Mouse (Mus musculus): ENCODE data around the gene Lyve1. TPM values are rescaled to one million over a fixed set of nuclear protein-coding genes. Genes with fewer than 3 reads are reported as not detected.

Lyve1 gene
- polyA plus RNA-seq, 2 experiments: 18.3 to 22.7 TPM

DNA sequence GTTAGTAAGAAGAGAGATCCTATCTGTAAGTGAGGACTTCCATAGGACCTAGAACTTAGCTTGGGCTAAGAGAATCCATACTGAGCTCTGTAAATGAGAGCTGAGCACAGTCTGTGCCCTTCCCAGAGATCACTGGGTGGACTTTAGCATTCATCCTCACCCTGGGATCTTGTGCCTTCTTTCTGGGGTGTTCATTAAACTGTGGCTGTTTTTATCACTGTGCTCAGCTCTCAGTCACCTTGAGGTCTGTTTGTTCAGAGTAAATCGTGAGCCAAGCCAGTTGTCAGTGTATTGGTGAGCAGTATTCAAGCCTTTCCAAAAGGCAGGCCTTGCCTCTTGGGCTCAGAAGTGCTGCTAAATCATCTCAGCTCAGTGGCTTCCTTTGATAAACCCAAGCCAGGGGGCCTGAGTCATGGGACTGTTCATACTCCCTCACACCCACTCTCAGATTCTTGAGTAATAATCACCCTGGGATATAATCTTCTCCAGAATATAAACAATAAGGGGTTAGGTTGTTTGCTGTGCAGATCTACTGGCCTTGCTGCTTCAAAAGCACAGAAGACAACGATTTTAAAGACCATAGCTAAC lies 18.8 kb upstream of the Lyve1 start:
- peaks cover 3 to 31% of the 10 kb centered on the region in 2 experiments; a peak in 3 of 4 replicates for H3K4me1 ChIP-seq (replicated peaks; ENCODE audit: control insufficient read depth in 2 of 2, insufficient read depth in 2 of 2, low read length in 1 of 2)
- 47% methylated on average over 2 of the region's 2 CpGs for WGBS (ENCODE audit: insufficient replicate concordance)
- ATAC-seq (ENCODE audit: insufficient read depth): no peak

DNA sequence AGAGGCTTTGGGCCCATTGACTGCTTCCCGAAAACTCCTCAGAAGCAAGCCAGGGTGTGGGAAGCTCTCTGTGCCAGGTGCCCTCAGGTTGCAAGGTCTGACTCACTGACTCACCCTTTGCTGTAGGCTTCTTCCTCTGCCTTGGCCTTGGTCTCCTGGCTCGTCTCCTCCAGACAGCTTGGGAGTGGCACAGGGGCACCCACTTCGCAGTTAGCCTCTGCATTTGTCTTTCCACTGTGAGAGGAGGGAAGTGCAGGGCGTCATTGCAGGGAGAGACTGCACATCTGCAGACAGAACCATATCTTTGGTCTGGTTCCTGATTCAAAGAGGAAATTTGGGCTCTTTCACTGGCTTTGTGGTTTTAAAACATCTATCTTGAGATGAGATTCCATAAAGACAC lies 15.0 kb upstream of the Lyve1 start:
- WGBS (ENCODE audit: insufficient replicate concordance): 47% methylated on average over 4 of the region's 4 CpGs
- H3K9ac ChIP-seq (replicated peaks): no peak overlapping the region

More for the DNA sequence above, 18.8 kb upstream of the Lyve1 start:
- TF ChIP-seq CTCF (IDR thresholded peaks at IDR 0.05; ENCODE audit: low read depth): no peak
- TF ChIP-seq EP300 (IDR thresholded peaks at IDR 0.05; ENCODE audit: low read depth): no peak
- H3K9me3 ChIP-seq (ENCODE audit: control insufficient read depth, low read length): no peaks in the 10 kb centered on the region
- peak overlapping the region; percentile 20; the same call in 1 of the 2 replicates for H3K27ac ChIP-seq
- DNase-seq (ENCODE audit: low read depth in 3 of 3, low spot score in 3 of 3): no peak
- H3K27me3 ChIP-seq (ENCODE audit: control insufficient read depth, insufficient read depth, low read length): no peaks in the 10 kb centered on the region
- no peak overlapping the region for H3K4me2 ChIP-seq (ENCODE audit: low read depth)
- no peaks in the 10 kb centered on the region for H3K36me3 ChIP-seq (replicated peaks; ENCODE audit: control insufficient read depth, insufficient read depth, low read depth)
- H3K9ac ChIP-seq (replicated peaks): no peak overlapping the region
- H3K4me3 ChIP-seq (ENCODE audit: insufficient read depth in 1 of 2, low read depth in 2 of 2, low read length in 2 of 2): no peak overlapping the region

DNA sequence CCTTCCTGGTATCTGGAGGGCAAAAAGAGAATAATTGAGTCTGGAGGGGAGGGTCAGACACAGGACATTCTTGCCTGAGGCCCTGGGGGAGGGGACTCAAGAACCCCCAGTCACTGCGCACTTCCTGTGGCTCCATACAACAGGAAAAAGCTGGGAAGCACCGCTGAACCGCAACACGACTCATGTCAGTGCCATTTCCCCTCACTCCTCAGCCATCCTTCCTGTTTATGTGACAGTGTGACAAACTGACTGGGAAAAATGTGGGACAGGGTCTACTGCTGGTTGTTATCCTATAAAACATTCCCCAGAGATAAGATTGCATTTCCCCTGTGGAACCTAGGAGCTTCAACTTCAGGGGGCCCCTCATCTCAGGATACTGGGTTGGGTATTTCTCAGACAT lies 13.9 kb upstream of the Lyve1 start:
- no peak for DNase-seq (ENCODE audit: low read depth in 3 of 3, low spot score in 3 of 3)
- Histone ChIP-seq H3K9me3 (ENCODE audit: control insufficient read depth, low read length) (no peaks in the 10 kb centered on the region), H3K27me3 (ENCODE audit: control insufficient read depth, insufficient read depth, low read length) (no peaks in the 10 kb centered on the region), H3K4me2 (ENCODE audit: low read depth) (no peak overlapping the region), H3K27ac (no peak overlapping the region), H3K36me3 (replicated peaks; ENCODE audit: control insufficient read depth, insufficient read depth, low read depth) (no peaks in the 10 kb centered on the region), H3K4me3 (ENCODE audit: insufficient read depth in 1 of 2, low read depth in 2 of 2, low read length in 2 of 2) (no peak overlapping the region), H3K9ac (replicated peaks) (no peak overlapping the region), H3K4me1 (replicated peaks; ENCODE audit: control insufficient read depth in 2 of 2, insufficient read depth in 2 of 2, low read length in 1 of 2) (peaks cover 2 to 33% of the 10 kb centered on the region in 2 experiments; a peak in 3 of 4 replicates)
- 18% methylated on average over 4 of the region's 4 CpGs for WGBS (ENCODE audit: insufficient replicate concordance)
- ATAC-seq (ENCODE audit: insufficient read depth): peak; percentile 38; the same call in 1 of the 2 replicates
- no peak for TF ChIP-seq CTCF (IDR thresholded peaks at IDR 0.05; ENCODE audit: low read depth)
- no peak for TF ChIP-seq EP300 (IDR thresholded peaks at IDR 0.05; ENCODE audit: low read depth)

More for the DNA sequence above, 15.0 kb upstream of the Lyve1 start:
- no peaks in the 10 kb centered on the region for H3K36me3 ChIP-seq (replicated peaks; ENCODE audit: control insufficient read depth, insufficient read depth, low read depth)
- ATAC-seq (ENCODE audit: insufficient read depth) (no peak), DNase-seq (ENCODE audit: low read depth in 3 of 3, low spot score in 3 of 3) (no peak)
- no peak overlapping the region for H3K4me2 ChIP-seq (ENCODE audit: low read depth)
- peaks cover 5 to 37% of the 10 kb centered on the region in 2 experiments; a peak in 3 of 4 replicates for H3K4me1 ChIP-seq (replicated peaks; ENCODE audit: control insufficient read depth in 2 of 2, insufficient read depth in 2 of 2, low read length in 1 of 2)
- H3K4me3 ChIP-seq (ENCODE audit: insufficient read depth in 1 of 2, low read depth in 2 of 2, low read length in 2 of 2): no peak overlapping the region
- TF ChIP-seq CTCF (IDR thresholded peaks at IDR 0.05; ENCODE audit: low read depth) (no peak), EP300 (IDR thresholded peaks at IDR 0.05; ENCODE audit: low read depth) (no peak)
- H3K27ac ChIP-seq: no peak overlapping the region
- H3K27me3 ChIP-seq (ENCODE audit: control insufficient read depth, insufficient read depth, low read length): no peaks in the 10 kb centered on the region
- no peaks in the 10 kb centered on the region for H3K9me3 ChIP-seq (ENCODE audit: control insufficient read depth, low read length)

DNA sequence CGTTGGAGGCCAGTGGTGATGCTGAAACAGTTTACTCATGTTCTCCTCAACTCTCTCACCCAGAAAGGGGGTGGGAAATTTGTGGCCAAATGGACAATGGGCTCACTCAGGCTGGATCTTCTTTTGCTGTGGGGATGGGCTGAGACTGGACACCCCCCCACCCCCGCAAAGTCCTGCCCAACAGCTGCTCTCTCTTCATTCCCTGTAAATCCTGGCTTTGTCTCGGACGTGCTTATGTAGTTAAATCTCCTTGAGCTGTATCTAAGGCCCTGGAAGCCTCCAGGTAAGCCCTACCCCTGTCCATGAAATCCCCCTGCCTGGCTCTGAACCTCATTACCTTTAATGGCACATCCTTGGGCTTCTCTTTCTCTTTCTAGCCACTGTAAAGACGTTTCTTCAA lies 5.8 kb upstream of the Lyve1 start:
- no peaks in the 10 kb centered on the region for H3K9me3 ChIP-seq (ENCODE audit: control insufficient read depth, low read length)
- TF ChIP-seq CTCF (IDR thresholded peaks at IDR 0.05; ENCODE audit: low read depth): no peak
- TF ChIP-seq EP300 (IDR thresholded peaks at IDR 0.05; ENCODE audit: low read depth): no peak
- no peak overlapping the region for H3K4me2 ChIP-seq (ENCODE audit: low read depth)
- no peaks in the 10 kb centered on the region for H3K27me3 ChIP-seq (ENCODE audit: control insufficient read depth, insufficient read depth, low read length)
- no peak overlapping the region for H3K4me3 ChIP-seq (ENCODE audit: insufficient read depth in 1 of 2, low read depth in 2 of 2, low read length in 2 of 2)
- H3K9ac ChIP-seq (replicated peaks): no peak overlapping the region
- WGBS (ENCODE audit: insufficient replicate concordance): 71% methylated on average over 5 of the region's 5 CpGs
- no peaks in the 10 kb centered on the region for H3K36me3 ChIP-seq (replicated peaks; ENCODE audit: control insufficient read depth, insufficient read depth, low read depth)
- no peaks in the 10 kb centered on the region for H3K4me1 ChIP-seq (replicated peaks; ENCODE audit: control insufficient read depth in 2 of 2, insufficient read depth in 2 of 2, low read length in 1 of 2)
- H3K27ac ChIP-seq: no peak overlapping the region
- no peak for ATAC-seq (ENCODE audit: insufficient read depth)
- no peak for DNase-seq (ENCODE audit: low read depth in 3 of 3, low spot score in 3 of 3)

DNA sequence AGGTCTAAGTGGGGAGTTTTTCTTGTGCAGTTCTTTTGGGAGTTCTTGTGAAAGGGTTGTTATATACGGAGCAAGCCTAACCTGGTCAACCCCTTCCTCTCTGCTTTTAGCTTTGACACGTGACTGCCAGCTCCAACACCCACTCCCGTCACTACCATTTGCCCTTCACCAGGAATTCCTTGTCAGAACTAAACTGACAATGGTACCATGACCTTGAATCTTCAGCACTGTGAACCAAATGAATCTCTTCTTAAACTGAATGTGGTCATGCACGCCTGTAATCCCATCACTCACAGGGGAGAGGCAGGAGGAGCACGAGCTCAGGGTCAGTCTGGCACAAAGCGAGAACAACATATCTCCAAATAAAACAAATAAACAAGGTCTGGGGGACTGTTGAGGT lies 4.1 kb upstream of the Lyve1 start:
- WGBS (ENCODE audit: insufficient replicate concordance): 74% methylated on average over 6 of the region's 6 CpGs
- TF ChIP-seq CTCF (IDR thresholded peaks at IDR 0.05; ENCODE audit: low read depth) (no peak), EP300 (IDR thresholded peaks at IDR 0.05; ENCODE audit: low read depth) (no peak)
- ATAC-seq (ENCODE audit: insufficient read depth) (no peak), DNase-seq (ENCODE audit: low read depth in 3 of 3, low spot score in 3 of 3) (no peak)
- Histone ChIP-seq H3K4me2 (ENCODE audit: low read depth) (no peak overlapping the region), H3K27me3 (ENCODE audit: control insufficient read depth, insufficient read depth, low read length) (no peaks in the 10 kb centered on the region), H3K4me1 (replicated peaks; ENCODE audit: control insufficient read depth in 2 of 2, insufficient read depth in 2 of 2, low read length in 1 of 2) (no peaks in the 10 kb centered on the region), H3K9ac (replicated peaks) (no peak overlapping the region), H3K36me3 (replicated peaks; ENCODE audit: control insufficient read depth, insufficient read depth, low read depth) (no peaks in the 10 kb centered on the region), H3K9me3 (ENCODE audit: control insufficient read depth, low read length) (no peaks in the 10 kb centered on the region), H3K27ac (no peak overlapping the region), H3K4me3 (ENCODE audit: insufficient read depth in 1 of 2, low read depth in 2 of 2, low read length in 2 of 2) (no peak overlapping the region)
